ENCODE assay signal across 25 mouse cellular contexts in the genomic region with DNA sequence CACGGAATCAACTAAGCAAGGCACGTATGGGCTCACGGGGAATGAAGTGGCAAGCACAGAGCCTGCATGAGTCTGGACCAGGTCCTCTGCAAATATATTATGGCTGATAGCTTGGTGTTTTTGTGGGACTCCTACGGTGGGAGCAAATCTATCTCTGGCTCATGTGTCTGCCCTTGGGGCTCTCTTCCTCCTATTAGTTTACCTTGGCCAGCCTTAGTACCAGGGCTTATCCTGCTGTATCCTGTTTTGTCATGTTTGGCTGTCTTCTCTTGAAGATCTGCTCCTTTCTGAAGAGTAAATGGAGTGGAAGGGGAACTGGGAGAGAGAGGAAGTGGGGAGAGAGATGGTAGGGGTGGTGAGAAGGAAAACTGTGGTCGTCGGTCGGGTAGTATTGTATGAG. TPM values are rescaled to one million over a fixed set of nuclear protein-coding genes. Genes with fewer than 3 reads are reported as not detected.
"Had no signal": no experiment of that assay in that cellular context is flagged by ENCODE, and none has a peak within 500 bp of the region (broad histone marks: within the 10 kb centered on the region; RNA-seq: fewer than 3 reads in every experiment).

No protein-coding gene starts in this region.

- DNase-seq: retina, postnatal 1 day; right cerebral cortex, adult 18-20 months; right cerebral cortex, postnatal 14 days; right cerebral cortex, postnatal 25 days; right cerebral cortex, postnatal 4 days; spleen, adult 18-20 months; thymus, adult 18-20 months; thymus, adult 2 months; thymus, postnatal 14 days; thymus, postnatal 25 days; thymus, postnatal 36 days; thymus, postnatal 4 days had no signal

RNA-seq across cellular contexts. Expression of a gene that starts 18.3 kb away (rescaled TPM):
- total RNA-seq: neutrophil, adult 5-6 weeks had no signal
- polyA plus RNA-seq: neural tube, embryonic 13.5 days; neural tube, embryonic 14.5 days; neural tube, embryonic 15.5 days; small intestine, adult 2 months; spleen, adult 2 months; stomach, embryonic 14.5 days; stomach, embryonic 15.5 days; stomach, embryonic 16.5 days; stomach, postnatal 0 days; testis, adult 2 months; thymus, adult 2 months; thymus, postnatal 0 days; urinary bladder, adult 2 months had no signal
